Mouse (Mus musculus) right cerebral cortex, adult 2 months (tissue): ENCODE measurements at regions not wholly inside any gene's neighbourhood (a gene's known extent, or its start where the extent isn't known, plus 50 kb on each side); places are given as distances from the start of the nearest gene placed in this dataset.

ENCODE experiments used
- DNase-seq, 2 experiments: peaks; one replicate each; pipeline ENCODE4 v3.0.0; 2021 to 2022; ENCODE audit warnings: low spot score in 2 of 2

DNA sequence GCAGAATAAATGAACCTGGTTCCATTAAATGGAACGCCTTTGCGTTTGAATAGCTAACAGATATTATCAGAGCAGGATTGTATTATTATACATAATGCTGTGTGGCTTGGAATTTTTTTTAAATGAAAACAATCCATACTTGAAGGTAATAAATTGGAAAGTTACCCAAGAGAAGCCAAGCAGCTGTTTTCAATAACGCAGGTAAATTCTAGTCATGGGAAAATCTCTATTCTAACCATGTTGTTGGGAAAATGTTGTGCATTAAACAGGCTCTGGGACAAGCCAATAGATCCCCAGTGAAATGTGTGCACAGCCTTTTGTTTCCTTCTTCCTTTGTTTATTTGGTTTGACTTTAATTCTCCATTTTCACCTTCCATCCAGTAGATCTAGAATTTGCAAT is 128.6 kb upstream of the Mmadhc start:
- DNase-seq: no peak

DNA sequence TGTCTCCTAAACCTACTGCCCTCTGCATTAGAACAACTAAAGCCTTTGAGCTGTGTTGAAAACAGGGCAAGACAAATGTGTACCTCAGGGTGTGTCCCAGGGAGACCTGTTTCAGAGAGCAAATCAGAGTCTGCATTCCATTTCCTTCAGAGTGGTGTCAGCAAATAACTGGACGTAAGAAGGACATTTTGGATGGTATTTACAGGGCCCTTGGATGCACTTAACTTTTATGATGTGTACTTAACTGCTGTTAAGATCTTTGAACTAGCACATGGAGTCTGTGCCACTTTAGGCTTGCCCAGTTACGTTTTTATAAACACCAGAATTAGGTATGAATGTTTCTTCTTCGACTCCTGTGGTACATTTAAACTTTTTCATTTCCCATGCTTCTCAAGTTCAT is 123.0 kb upstream of the Mmadhc start:
- no peak for DNase-seq

DNA sequence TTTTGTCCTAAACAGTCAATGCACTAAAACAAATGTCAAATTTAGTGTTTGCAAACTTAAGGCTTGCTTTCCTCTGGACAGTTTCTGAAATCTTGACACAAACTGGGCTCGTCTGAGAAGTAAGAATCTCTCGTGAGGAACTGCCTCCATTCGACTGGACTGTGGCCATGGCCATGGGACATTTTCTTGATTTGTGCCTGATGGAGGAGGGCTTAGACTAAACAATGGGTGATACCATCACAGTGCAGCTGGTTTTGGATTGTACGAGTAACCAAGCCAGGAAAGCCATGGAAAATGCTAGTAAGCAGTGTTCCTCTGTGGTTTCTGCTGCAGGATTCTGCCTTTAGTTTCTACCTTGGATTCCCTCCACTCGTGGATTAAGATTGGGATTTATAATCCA is 121.0 kb upstream of the Mmadhc start:
- no peak for DNase-seq

DNA sequence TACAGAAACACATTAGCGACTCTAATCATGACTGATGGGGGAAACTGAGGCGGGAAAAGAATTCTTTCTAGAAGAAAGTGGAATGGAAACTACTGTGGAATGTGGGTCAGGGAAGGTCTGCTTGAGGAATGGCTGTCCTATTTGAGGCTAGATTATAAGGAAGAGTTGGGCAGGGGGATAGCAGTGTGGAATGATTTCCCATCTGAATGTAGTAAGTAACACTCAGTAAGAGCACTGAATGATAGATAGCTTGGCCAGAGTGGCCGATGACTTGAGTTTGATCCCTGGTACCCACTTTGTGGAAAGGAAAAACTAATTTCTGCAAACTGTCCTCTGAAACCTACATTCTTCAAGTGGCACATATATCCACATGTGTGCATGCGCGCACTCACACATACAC is 120.5 kb upstream of the Mmadhc start:
- DNase-seq: no peak

DNA sequence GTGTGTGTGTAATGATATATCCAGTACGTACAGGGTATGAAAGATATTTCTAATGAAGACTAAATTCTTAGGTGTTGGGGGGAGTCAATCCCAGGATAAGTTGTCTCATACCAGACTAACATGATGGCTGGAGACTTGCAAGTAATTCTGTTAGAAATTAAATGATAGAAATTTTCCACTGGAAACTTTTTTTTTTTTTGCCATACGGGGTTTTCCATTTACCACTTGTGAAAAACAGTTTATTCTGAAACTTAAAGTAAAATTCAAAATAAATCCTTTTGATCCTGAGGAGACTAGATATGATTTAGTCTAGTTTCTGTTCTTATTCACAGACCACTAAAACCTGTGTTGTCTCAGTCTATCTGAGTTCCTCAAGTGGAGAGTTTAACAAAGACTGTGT is 119.5 kb upstream of the Mmadhc start:
- no peak for DNase-seq

DNA sequence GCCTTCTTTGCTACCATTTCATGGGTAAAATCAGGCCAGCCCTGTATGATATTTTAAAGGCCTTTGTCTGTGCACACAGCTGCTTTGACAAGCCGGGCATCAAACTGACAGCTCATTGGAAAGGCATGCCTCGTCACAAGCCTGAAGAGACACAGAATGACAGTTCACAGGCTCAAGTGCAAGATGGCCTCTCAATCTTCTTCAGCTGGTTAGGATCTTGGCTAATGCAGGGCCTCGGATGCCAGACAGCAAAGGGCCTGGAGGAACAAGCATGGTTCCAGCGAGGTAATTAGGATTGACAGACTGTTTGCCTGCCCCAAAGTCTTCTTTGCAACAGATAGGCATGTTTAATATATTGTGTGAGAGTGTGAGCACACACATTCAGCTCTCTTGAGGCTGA is 109.3 kb upstream of the Mmadhc start:
- DNase-seq: no peak

DNA sequence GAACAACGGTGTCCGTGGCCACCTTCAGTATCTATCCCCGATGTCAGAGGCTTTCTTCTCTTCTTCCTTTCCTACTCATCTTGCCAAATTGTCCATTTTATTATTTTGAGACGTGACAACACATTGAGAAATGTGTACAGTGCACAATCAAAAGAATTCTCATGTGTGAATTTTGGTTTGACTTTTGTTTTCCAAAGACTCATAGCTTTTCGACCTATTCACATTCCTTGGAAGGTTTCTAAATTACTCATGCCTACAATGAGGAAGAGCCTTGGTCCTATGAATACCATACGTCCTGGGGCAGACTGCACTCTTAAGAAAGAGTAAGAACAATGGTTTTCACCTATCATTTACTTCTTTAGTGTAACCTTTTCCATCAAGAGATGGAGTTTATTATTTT is 106.5 kb upstream of the Mmadhc start:
- no peak for DNase-seq

DNA sequence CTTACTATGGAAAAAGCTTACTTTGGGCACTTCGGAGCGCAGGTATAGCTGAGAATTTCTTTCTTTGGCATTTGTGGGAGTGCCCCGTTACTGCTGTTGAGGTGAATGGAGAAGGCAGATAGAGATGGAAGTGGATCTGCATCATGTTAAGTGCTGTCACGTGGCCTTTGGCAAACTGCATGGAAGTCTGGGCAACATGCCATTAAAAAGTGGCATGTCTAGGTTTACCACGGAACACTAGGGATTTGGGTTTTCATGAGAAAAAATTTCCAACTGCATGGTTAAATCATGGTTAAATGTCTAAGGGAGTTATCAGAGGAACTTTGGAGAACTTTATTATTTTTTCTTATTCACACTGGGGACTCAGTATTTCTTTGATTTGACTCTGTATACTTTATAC is 102.0 kb upstream of the Mmadhc start:
- DNase-seq: no peak

DNA sequence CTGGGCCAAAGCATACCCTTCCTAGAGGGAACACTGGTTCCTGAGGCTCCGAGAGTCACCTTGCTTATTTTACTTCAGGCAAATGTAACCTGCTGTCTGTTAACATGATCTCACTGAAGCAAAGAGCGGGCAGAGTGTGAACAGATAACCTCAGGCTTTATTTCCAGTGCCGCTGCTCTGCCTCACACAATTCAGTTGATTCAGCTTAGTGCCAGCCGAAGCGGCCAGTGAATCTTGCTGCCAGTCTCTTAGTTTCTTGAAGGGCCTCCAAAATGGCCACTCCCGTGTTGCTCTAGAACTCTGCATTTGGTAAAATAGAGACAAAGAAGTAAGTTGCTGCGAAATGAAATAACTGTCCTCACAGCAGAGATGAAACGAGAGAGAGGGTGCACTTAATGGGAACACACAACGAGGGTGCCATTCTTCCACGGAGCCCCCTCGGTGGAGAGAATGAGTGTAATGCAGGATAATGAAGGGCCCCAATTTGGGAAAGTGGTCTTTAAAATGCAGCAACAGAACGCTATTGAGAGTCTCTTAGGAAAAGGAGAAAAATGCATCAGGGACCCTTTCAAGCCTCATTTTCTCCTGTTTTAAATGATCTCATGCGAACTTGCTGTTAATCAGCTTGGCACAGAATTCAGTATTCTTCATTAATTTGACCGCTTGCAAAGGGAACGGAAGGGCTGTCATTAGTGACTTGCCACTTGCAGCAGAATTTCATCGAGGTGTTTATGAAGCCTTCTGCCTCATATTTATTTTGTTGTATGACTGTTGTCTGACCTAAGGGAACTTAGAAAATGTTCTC is 81.2 kb upstream of the Mmadhc start:
- no peak for DNase-seq

DNA sequence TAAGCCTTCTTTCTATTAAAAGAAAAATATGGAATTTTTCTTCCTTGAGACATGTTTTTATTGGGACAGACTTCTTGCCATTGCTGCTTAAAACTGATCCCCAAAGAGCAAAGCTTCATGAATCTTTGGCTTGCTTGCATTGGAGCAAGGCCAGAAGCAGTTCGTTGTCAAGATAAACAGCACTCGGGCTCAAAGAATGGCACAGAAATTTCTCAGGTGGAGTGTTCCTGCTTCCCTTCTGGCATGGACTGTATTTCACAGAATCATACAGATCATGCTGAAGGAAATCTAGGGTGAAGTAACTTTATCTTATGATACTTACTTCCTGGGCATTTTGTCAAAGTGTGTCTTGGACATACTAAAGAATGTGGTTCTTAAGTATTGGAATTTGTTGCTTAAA is 77.0 kb upstream of the Mmadhc start:
- no peak for DNase-seq

DNA sequence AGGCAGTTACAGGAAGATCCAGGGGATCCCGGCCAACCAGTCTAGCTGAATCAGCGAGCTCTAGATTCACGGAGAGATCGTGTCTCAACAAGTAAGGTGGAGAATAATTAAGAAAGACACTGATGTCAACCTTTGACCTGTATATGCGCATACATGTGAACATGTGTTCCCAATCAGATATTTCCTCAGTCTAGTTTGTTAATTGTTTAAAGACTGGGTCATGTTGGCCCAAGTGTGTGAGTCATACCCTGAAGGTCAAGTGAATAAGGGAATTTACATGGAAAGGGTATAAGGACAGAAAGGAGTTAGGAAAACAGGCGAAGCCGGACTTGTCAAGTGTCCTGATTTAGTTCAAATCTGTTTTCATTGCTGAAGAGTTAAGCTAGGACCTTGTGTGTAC is 76.4 kb upstream of the Mmadhc start:
- no peak for DNase-seq

DNA sequence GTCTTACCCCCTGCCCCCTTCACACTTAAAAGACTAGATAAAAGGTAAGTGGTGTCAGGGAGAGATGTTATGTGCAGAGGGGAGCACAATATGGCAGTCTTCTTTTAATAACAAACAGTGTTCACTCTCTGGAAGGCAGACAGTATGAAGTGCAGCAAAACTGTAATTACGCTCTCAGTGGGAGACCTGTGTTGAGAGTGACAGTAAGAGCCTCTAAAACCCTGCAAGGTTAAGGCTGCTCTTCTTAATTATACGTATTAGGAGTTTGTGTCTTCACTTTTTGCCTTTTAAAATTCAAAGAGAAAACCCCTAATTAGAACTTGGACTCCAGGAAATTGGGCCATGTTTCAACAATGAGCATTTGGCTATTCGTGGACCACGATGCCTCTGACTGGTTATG is 72.2 kb upstream of the Mmadhc start:
- no peak for DNase-seq

DNA sequence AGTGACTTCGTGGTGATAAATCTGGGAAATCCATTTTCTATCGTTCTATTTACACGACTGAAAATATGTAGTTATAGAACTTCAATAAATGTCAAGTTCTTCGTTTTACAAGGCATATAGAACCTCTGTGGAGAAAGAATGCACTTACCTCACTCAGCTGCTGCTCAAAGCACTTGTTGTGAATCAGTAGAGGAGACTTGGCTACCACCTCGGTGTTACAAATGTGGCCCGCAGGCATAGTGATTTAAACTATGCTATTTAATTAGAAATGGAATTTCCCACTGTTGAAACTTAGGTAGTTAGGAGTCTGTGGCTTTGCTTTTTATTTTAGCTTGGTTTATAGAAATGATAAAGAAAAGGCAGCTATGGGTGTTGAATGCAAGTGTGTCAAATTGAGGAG is 71.8 kb upstream of the Mmadhc start:
- no peak for DNase-seq

DNA sequence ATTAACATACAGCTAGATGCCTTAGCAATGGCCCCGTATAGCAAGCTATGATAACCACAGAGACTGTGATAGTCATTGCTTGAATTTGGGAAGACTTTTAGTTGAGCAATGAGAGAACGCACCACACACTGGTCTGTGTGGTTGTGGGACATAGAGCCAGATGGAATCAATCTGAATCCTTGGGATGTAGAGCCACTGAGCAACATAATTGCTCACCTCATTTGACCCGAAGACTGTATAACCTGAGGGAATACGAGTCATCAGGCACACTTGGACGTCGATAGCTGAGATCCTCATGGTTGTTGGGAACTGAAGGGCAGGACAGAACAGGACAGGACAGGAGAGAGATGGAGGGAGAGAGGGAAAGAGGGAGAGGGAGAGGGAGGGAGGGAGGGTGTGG is 68.6 kb upstream of the Mmadhc start:
- DNase-seq: no peak

DNA sequence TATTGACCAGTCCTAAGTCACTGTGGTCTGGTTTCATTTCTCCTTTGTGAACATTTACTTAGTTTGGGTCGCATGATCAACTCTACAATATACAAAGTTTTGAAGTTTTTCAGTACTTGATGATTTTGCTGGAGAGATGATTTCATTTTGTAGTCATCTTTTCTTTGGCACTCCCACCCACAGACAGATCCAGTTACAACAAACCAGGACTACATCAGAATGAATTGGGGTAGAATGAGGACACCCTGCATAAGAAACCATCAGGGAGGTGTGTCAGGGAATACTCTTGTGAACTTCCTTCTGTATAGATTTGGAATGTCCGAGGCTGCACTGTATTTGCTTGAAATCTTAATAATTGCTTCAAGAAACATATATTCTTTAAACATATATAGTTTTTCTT is 59.5 kb upstream of the Mmadhc start:
- no peak for DNase-seq

DNA sequence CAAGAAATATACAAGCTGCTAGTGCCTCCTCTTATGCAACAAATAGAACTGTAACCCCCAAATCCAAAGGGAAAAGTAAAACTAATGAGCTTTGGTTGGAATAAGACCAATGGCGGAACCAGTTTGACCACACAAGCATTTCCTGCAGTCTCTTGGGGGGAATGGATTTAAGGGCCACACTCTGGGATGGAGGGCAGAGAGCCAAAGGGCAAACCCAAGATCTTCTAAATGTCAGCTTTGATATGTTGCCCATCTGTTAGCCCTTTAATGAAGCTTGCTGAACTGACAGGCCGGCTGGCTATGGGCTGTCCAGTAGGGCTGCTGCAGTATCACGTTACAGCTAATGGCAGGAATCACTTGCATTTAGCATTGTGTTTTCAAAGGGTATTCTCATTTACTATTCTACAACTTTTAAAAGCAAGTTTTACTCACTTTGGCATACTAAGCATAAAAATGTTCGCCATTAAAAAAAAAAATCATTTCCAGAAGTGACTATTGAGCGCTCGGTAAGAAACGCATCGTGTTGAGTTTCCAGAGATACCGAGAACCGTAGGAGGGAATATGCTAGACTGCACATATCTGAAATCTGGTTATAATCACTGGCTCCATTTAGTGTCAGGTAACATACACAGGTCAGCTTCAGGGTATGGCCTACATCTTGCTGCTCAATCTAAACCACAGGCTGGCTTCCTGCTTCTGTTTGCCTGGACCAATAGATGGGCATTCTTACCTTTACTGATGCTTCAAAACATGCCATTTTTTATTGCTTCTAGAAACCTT is 51.1 kb upstream of the Mmadhc start:
- no peak for DNase-seq
